Mouse (Mus musculus) 3T3-L1 (cell line): ENCODE data around the gene Cd99l2.
"Not testable (repeated sequence)": the region's sequence is repeated elsewhere in the genome, so short reads cannot be mapped to it uniquely, and the experiment has no call there.

ENCODE experiments used
- DNase-seq: peaks from one replicate; pipeline ENCODE4 v3.0.0-alpha.2; 2015; ENCODE audit warnings: low read depth, low spot score

Gene Cd99l2

GRCm38 (mm10) chrX:71492634-71493278 is at the start of gene Cd99l2:
Cd99l2 (minus strand) TSS chrX:71492849.
- DNase-seq = peak; percentile 88

- DNase-seq = no peak
These were observed 48.3 kb upstream of the Cd99l2 start for GRCm38 (mm10) chrX:71540821-71541510.

GRCm38 (mm10) chrX:71537791-71538190 is 45.1 kb upstream of the Cd99l2 start:
- DNase-seq = no peak

DNA sequence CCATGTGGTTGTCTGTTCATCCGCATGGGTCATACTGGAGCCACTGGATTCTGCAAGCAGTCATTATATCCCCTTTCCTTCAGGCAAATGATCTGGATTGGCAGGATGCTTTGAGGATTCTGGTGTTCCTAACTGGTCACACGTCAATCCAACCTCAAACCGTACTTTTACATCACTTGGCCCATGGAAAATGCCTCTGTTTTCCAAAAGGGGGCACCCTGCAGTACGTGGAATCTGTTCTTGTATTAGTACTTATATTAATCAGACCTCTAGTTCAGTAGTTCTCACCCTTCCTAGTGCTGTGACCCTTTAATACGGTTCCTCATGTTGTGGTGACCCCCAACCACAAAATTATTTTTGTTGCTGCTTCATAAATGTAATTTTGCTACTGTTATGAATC is 41.5 kb upstream of the Cd99l2 start:
- DNase-seq = no peak

DNA sequence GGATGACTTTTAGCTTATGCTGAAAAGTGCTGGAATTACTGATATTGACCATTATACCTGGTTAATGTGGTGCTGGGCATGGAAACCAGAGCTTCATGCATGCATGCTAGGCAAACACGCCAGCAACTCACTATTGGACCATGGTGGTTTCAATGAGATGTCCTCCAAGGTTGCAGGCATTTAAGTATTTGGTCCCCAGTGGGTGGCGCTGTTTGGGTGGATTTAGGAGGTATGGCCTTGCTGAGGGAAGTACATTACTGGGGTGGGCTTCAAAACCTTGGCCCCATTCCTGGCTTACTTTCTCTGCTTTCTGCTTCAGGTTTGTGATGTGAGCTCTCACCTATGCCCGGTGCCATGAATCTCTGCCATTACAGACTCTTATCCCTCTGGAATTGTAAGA is 40.0 kb upstream of the Cd99l2 start:
- no peak for DNase-seq

- peak; percentile 28 for DNase-seq
These were observed 36.0 kb upstream of the Cd99l2 start for GRCm38 (mm10) chrX:71528646-71529045.

- DNase-seq = no peak
These were observed 35.5 kb upstream of the Cd99l2 start for GRCm38 (mm10) chrX:71528150-71528549.

DNA sequence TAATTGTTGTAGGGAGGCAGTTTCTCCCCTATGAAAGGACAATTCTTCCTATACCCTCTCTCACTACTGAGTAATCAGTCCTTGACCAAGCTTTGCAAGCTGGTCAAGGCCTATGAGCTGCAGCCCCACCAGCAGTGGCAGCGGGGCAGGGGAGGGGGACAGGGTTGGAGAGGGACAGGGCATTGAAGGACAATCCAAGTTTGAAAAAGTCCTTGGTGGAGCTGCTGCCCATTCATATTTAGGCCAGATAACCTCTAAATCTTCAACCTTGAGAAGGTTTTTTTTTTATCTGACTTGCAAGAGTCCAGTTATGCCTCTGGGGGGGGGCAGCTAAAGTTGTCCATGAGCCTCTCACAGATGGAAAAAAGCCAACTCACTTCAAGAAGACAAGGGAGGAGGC is 34.8 kb upstream of the Cd99l2 start:
- DNase-seq = no peak

DNA sequence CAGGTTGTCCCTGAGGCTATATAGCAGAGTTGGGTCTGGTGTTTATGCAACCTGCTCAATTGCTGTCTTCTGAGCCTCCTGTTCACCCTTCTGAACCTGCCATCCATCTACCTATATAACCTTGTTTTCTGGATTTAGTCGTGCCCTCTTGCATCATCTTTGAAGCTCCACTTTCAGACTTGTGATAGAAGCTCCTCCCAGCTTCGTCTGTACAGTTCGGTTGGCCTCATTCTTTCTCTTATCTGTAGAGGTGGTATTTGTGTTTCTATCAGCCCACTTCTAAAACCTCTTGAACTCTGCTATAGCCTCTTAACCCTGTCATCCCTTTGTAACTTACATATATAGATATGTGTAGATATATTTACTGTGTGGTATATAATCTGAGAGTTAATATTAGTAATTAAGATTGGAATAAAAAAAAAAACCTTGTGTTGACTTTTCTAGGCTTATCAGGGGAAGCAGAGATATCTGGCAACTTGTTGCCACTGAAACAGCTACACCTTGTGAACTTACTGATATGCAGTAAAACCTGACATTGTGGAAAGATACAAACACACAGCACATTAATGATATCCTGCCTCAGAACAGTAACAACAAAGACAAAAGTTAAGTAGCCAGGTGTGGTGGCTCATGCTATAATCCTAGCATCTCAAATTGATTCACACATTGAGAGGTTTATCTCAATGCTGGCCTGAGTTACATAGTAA is 33.1 kb upstream of the Cd99l2 start:
- no peak for DNase-seq

DNA sequence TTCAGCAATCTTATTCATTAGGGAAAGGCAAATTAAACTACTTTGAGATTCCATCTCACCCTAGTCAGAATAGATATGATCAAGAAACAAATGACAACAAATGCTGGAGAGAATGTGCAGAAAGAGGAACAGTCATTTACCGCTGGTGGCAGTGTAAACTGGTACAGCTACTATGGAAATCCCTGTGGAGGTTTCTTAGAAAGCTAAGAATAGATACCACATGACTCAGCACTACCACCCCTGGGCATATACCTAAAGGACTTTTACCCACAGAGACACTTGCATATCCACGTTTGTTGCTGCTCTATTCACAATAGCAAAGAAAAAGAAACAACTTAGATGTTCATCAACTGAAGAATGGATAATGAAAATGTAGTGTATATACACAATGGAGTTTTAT is 31.7 kb upstream of the Cd99l2 start:
- DNase-seq = no peak

DNA sequence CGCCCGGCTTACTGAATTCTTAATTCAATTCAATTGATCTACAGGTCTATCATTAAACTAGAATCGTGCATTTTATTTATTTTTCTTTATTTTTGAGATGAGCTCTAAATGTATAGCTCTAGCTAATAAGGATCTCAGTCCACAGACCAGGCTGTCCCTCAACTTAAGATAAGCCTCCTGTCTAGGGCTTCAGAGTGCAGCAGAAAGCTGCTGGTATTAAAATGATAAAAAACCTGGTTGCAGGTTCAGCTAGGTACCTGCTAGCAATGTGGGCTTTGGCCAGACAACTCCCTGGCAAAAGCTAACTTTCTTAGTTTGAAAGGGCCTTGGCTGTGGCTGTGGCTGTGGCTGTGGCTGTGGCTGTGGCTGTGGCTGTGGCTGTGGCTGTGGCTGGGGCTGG is 30.2 kb upstream of the Cd99l2 start:
- no peak for DNase-seq

DNA sequence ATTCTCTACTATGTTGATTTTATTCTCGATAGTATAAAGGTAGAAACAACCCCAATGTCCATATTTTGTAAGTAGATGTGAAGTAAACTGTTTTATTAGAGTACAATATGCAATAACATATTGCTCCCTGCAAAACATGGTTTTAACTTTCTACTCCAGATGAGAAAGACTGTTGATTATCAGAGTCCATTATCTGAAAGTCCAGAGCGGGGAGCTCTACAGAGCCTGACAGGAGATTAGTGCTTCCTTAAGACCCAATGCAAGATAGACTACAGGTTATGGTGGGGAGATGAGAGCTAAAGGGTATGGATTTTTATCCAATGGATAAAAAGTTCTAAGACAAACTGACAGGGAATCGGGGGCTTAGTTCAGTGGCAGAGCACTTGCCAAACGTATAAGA is 26.6 kb upstream of the Cd99l2 start:
- no peak for DNase-seq

DNA sequence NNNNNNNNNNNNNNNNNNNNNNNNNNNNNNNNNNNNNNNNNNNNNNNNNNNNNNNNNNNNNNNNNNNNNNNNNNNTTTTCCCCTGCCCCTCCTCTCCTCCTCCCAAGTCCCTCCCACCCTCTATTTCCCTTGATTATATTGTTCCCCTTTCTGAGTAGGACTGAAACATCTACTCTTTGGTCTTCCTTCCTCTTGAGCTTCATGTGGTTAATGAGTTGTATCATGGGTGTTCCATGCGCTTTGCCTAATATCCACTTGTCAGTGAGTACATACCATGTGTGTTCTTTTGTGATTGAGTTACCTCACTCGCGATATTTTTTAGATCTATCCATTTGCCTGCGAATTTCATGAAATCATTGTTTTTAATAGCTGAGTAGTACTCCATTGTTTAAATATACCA is 13.9 kb upstream of the Cd99l2 start:
- DNase-seq = not testable (repeated sequence)

DNA sequence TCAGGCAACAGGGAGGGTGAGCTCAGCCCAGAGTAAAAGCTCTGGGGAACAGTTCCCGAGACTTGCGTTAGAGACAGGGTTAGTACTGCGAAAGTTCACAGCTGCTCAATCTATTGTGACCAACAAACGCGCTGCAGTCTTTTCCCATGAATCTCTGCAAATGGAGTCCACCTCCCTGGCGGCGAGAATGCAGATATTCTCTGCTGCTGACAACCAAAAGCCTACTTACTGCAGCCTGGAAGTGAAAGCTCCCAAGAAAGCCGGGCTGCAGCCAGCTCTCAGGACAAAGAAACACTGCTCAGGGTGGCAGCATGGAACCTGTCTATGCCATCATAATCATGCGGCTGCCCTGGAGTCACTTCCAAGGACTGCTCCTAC is 619 bp upstream of the Cd99l2 start:
- peak; percentile 69 for DNase-seq

DNA sequence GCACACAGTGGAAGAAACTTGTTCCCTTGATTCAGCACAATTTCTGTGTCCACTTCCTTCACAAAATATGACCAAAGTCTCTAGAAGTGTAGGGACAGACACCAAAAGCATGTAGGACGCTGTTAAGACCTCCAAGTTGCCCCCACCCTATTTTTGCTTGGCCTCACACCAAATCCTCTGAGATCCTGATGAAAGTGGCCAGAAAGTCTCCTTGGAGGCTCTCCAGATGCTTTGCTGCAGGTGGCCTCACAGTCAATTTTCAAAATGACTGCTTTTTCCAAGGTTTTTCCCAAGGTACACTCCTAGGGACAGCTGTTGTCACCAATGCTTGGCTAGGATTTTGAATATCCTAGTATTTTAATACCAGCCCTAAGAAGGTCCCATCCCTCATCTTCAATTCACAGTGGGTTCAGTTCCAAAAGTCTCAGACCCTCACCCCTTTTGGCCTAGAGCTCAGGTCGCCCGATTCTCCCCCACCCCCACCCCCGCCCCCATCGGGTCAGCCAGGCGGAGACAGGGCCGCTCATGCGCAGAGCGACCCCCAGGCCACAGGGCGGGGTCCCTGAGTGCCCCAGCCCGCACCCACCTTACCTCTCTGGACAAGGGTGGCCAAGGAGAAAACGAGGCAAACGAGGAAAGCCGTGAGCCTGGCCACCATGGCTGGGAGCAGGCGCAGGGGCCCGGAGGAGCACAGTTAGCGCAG is 567 bp downstream of the Cd99l2 start:
- no peak for DNase-seq

DNA sequence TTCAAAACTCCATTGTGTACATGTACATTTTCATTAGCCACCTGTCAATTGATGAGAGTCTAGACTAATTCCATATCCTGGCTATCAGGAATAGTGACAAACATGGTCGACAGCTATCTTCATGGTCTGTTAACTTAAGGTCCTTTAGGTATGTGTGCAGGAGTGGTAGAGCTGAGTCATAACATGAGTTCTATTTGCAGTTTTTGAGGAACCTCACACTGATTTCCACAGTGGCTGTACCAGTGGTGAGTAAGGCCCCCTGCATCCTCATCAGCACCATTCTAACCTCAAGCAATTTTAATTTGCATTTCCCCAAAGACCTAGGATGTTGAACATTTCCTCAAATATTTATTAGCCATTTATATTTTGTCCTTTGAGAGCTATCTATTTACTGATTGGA is 3.3 kb downstream of the Cd99l2 start:
- DNase-seq = no peak

GRCm38 (mm10) chrX:71482244-71482643 is 10.4 kb downstream of the Cd99l2 start:
- DNase-seq = no peak

- peak; percentile 46 for DNase-seq
These were observed 16.7 kb downstream of the Cd99l2 start for GRCm38 (mm10) chrX:71475992-71476391.

DNA sequence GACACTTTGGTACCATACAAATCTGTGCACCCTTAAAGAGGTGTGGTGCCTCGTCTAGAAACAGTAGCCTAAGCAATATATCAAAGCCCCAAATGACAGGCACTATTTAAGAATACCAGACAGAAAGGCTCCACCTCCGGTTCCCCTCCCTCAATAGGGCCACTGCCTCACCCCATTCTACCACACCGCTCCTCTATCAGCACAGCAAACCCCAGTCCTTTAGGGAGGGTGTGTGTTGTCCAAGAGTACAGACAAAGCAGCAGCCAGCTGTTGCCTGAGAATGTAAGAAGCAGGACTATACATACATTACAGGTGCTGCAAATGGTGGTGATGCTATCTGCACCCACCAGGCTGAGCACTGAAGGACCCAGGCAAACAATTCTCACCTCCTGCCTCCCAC is 17.2 kb downstream of the Cd99l2 start:
- DNase-seq = no peak

- peak; percentile 34 for DNase-seq
These were observed 17.6 kb downstream of the Cd99l2 start for GRCm38 (mm10) chrX:71475084-71475483.

DNA sequence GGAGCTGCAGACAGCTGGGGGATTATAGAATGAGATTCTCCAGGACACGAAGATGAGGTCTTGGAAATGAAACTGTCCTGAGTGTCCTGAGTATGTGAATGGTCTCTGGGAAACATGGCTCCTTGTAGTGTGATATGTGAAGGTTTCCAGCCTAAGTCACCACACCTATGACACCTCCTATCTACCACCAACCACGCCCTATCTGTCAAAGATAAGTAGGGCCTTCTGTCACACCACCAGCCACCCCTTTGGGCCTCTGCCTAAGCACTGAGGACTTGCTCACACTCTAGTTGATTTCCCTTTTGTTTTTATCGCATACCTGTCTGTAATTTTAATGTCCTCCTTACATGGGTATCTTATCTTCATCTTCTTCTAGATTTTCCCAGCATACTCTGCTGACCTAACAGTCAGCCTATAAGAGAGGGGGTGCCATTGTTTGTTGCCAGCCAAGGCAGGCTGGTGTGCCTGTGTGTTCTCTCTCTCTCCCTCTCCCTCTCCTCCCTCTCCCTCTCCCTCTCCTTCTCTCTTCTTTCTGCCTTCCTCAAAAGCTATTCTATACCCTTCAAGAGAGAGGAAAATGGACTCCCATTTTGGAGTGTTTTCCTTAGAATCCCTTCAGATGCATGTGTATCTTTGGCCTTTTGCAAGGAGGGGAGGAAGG is 18.2 kb downstream of the Cd99l2 start:
- DNase-seq = no peak
